In the genomic region with DNA sequence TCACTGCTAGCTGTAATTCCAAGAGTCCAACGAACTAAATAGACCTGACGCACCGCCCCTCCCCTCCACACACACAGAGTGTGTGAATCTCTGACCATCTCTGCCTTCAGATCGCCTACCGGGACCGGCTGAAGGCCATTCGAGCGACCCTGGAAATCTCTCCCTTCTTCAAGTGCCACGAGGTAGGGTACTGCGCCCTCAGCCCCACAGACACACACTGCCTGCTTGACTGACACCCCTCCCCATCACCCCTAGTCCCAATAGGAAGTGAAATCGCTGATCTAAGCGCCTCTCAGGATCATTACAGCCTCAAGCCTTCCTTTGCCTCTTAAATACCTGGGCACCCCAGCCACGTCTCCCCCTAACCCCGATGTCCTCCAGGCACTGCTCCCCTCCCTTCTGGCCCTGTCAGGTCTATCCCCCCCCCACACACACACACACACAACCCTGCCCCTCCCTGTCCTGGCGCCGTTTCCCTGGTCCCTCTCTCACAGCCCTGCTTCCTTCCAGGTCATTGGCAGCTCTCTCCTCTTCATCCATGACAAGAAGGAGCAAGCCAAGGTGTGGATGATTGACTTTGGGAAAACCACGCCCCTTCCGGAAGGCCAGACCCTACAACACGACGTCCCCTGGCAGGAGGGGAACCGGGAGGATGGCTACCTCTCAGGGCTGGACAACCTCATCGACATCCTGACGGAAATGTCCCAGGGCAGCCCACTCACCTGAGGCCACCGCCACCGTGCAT, we compare ENCODE assay signal across 8 mouse cellular contexts.
DNase-seq lines count a peak whose midpoint lies in the region; ATAC-seq and TF ChIP-seq lines count a peak whose summit lies in the region.

No protein-coding gene starts in this region.

- no peak for DNase-seq in embryonic facial prominence, embryonic 11.5 days (ENCODE audit: low spot score)
- no peak for DNase-seq in embryonic facial prominence, embryonic 10.5 days (ENCODE audit: low spot score)
- no peak for DNase-seq in lung, embryonic 14.5 days
- no peak for DNase-seq in lung, postnatal 36 days
- DNase-seq in thymus, postnatal 14 days: no peak
- DNase-seq in layer of hippocampus, adult 11-12 months (ENCODE audit: low spot score): no peak

- H3K27ac ChIP-seq in embryonic facial prominence, embryonic 11.5 days (replicated peaks; ENCODE audit: low read depth, low read length): no peak overlapping the region
- no peak overlapping the region; the same call in 1 of the 2 replicates for H3K27ac ChIP-seq in embryonic facial prominence, embryonic 10.5 days (replicated peaks)
- H3K27ac ChIP-seq in lung, embryonic 14.5 days (ENCODE audit: low read depth): no peak overlapping the region
- H3K27ac ChIP-seq in hindbrain, embryonic 13.5 days: peak overlapping the region; percentile 67
- peak overlapping the region; percentile 70 for H3K27ac ChIP-seq in neural tube, embryonic 15.5 days (replicated peaks)

- H3K9ac ChIP-seq in embryonic facial prominence, embryonic 11.5 days (replicated peaks; ENCODE audit: low read length): no peak overlapping the region
- no peak overlapping the region for H3K9ac ChIP-seq in lung, embryonic 14.5 days
- 0 out of 2 replicates have a peak overlapping the region, but pooled peaks have one; percentile 20 for H3K9ac ChIP-seq in hindbrain, embryonic 13.5 days
- H3K9ac ChIP-seq in neural tube, embryonic 15.5 days (replicated peaks): peak overlapping the region; percentile 14; the same call in 1 of the 2 replicates

- WGBS in embryonic facial prominence, embryonic 11.5 days: 57% methylated on average over 25 of the region's 25 CpGs
- 60% methylated on average over 25 of the region's 25 CpGs for WGBS in embryonic facial prominence, embryonic 10.5 days
- 58% methylated on average over 24 of the region's 25 CpGs for WGBS in lung, embryonic 14.5 days
- WGBS in hindbrain, embryonic 13.5 days: 54% methylated on average over 25 of the region's 25 CpGs
- WGBS in neural tube, embryonic 15.5 days: 62% methylated on average over 25 of the region's 25 CpGs

- no peak overlapping the region for H3K4me2 ChIP-seq in embryonic facial prominence, embryonic 11.5 days (ENCODE audit: low read depth, low read length)
- H3K4me2 ChIP-seq in lung, embryonic 14.5 days: no peak overlapping the region
- peak overlapping the region; percentile 31; the same call in 1 of the 2 replicates for H3K4me2 ChIP-seq in hindbrain, embryonic 13.5 days
- H3K4me2 ChIP-seq in neural tube, embryonic 15.5 days: peak overlapping the region; percentile 23

- no peaks in the 10 kb centered on the region for H3K27me3 ChIP-seq in embryonic facial prominence, embryonic 11.5 days (ENCODE audit: control insufficient read depth, insufficient read depth, low read length)
- H3K27me3 ChIP-seq in embryonic facial prominence, embryonic 10.5 days (replicated peaks; ENCODE audit: low read depth, poor library complexity, severe bottlenecking): no peaks in the 10 kb centered on the region
- no peaks in the 10 kb centered on the region for H3K27me3 ChIP-seq in lung, embryonic 14.5 days (ENCODE audit: insufficient read depth, low read length)
- H3K27me3 ChIP-seq in hindbrain, embryonic 13.5 days: no peaks in the 10 kb centered on the region
- H3K27me3 ChIP-seq in neural tube, embryonic 15.5 days (replicated peaks): no peaks in the 10 kb centered on the region

- H3K4me3 ChIP-seq in embryonic facial prominence, embryonic 11.5 days (ENCODE audit: low read depth, low read length): no peak overlapping the region
- no peak overlapping the region for H3K4me3 ChIP-seq in embryonic facial prominence, embryonic 10.5 days
- H3K4me3 ChIP-seq in lung, embryonic 14.5 days (ENCODE audit: low read depth, low read length): no peak overlapping the region
- H3K4me3 ChIP-seq in hindbrain, embryonic 13.5 days: no peak overlapping the region
- no peak overlapping the region for H3K4me3 ChIP-seq in neural tube, embryonic 15.5 days (replicated peaks)

- H3K9me3 ChIP-seq in embryonic facial prominence, embryonic 11.5 days (replicated peaks; ENCODE audit: control insufficient read depth, low read length): no peaks in the 10 kb centered on the region
- no peaks in the 10 kb centered on the region for H3K9me3 ChIP-seq in embryonic facial prominence, embryonic 10.5 days
- H3K9me3 ChIP-seq in lung, embryonic 14.5 days (ENCODE audit: low read depth, low read length): no peaks in the 10 kb centered on the region
- no peaks in the 10 kb centered on the region for H3K9me3 ChIP-seq in hindbrain, embryonic 13.5 days
- no peaks in the 10 kb centered on the region for H3K9me3 ChIP-seq in neural tube, embryonic 15.5 days (replicated peaks)

- no peaks in the 10 kb centered on the region; the same call in 1 of the 2 replicates for H3K36me3 ChIP-seq in embryonic facial prominence, embryonic 11.5 days (replicated peaks; ENCODE audit: control insufficient read depth, insufficient read depth, low read depth, low read length)
- peaks cover 25% of the 10 kb centered on the region for H3K36me3 ChIP-seq in embryonic facial prominence, embryonic 10.5 days (replicated peaks)
- peaks cover 23% of the 10 kb centered on the region; the same call in 1 of the 2 replicates for H3K36me3 ChIP-seq in lung, embryonic 14.5 days (ENCODE audit: insufficient read depth)
- H3K36me3 ChIP-seq in hindbrain, embryonic 13.5 days: no peaks in the 10 kb centered on the region
- H3K36me3 ChIP-seq in neural tube, embryonic 15.5 days: no peaks in the 10 kb centered on the region

- TF ChIP-seq CTCF in lung, embryonic 14.5 days (IDR thresholded peaks at IDR 0.05; ENCODE audit: low read depth): no peak

- no peaks in the 10 kb centered on the region for H3K4me1 ChIP-seq in embryonic facial prominence, embryonic 11.5 days (ENCODE audit: control insufficient read depth, insufficient read depth, low read length)
- H3K4me1 ChIP-seq in embryonic facial prominence, embryonic 10.5 days: peaks cover 37% of the 10 kb centered on the region
- H3K4me1 ChIP-seq in lung, embryonic 14.5 days (ENCODE audit: insufficient read depth): 0 out of 2 replicates have a peak, but pooled peaks cover 2% of the 10 kb centered on the region
- H3K4me1 ChIP-seq in hindbrain, embryonic 13.5 days (replicated peaks): peaks cover 22% of the 10 kb centered on the region
- peaks cover 30% of the 10 kb centered on the region for H3K4me1 ChIP-seq in neural tube, embryonic 15.5 days

- 0 out of 2 replicates have a peak, but pooled peaks have one; percentile 26 for ATAC-seq in embryonic facial prominence, embryonic 11.5 days (replicated peaks; ENCODE audit: insufficient number of reproducible peaks, low FRiP score, low TSS enrichment, low read depth)
- 0 out of 2 replicates have a peak, but pooled peaks have one; percentile 3 for ATAC-seq in lung, embryonic 14.5 days (ENCODE audit: insufficient read depth)
- peak; percentile 26 for ATAC-seq in hindbrain, embryonic 13.5 days (ENCODE audit: low FRiP score)
- peak; percentile 43 for ATAC-seq in neural tube, embryonic 15.5 days (ENCODE audit: low FRiP score)

Comparison
In these comparisons a context has a peak if more than half of its experiments do, and no peak if none do; other contexts are left out.
1. H3K27ac ChIP-seq: peak in hindbrain, embryonic 13.5 days (single experiment) and neural tube, embryonic 15.5 days (single experiment); none in embryonic facial prominence, embryonic 11.5 days (single experiment), embryonic facial prominence, embryonic 10.5 days (single experiment) and lung, embryonic 14.5 days (single experiment).
2. H3K4me2 ChIP-seq: peak in hindbrain, embryonic 13.5 days (single experiment) and neural tube, embryonic 15.5 days (single experiment); none in embryonic facial prominence, embryonic 11.5 days (single experiment) and lung, embryonic 14.5 days (single experiment).
3. H3K9ac ChIP-seq: peak in hindbrain, embryonic 13.5 days (single experiment) and neural tube, embryonic 15.5 days (single experiment); none in embryonic facial prominence, embryonic 11.5 days (single experiment) and lung, embryonic 14.5 days (single experiment).
4. Peak in every context shown above with its lines, with median percentiles within 50 percentile points of each other: ATAC-seq.